Mouse (Mus musculus): ENCODE measurements around the gene Npas3. TPM values are rescaled to one million over a fixed set of nuclear protein-coding genes. Genes with fewer than 3 reads are reported as not detected.

Npas3 gene
- total RNA-seq, 2 experiments from 2014 or later: 0.23 to 0.24 TPM

DNA sequence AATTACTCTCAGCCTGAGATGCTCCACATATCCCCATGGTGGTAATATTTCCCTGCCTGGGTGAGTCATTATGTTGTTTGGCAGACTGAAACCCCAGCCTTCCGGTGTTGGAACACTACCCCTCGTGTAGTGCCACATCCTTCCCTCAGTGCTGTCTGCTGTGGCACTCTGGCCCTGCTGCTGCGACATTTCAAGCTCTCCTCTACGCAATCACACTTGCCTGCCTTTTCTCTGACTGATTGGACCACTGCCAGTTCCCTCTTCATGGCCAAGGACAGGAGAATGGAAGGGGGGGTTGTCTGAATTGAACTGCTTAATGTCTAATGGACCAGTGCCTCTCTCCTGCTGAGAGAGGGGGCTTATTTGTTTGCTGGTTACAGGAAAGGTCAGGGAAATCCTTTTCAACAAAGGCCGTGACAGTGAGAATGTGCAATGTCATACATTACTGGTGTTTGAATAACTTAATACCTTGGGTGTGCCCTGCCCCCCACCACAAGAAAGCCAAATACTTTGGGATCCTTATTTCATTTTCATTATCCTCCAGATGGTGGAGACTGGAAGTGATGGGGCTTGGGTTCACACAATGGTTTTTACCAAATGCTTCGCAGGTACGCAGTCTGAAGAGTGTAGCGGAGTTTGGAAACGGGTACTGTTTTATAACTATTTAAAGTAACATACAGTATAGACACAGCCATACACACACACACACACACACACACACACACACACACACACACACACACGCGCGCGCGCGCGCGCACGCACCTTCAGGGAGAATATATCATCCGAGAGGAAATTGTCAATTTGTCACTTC, 339.4 kb downstream of the Npas3 start:
- peak; percentile 51 for DNase-seq

DNA sequence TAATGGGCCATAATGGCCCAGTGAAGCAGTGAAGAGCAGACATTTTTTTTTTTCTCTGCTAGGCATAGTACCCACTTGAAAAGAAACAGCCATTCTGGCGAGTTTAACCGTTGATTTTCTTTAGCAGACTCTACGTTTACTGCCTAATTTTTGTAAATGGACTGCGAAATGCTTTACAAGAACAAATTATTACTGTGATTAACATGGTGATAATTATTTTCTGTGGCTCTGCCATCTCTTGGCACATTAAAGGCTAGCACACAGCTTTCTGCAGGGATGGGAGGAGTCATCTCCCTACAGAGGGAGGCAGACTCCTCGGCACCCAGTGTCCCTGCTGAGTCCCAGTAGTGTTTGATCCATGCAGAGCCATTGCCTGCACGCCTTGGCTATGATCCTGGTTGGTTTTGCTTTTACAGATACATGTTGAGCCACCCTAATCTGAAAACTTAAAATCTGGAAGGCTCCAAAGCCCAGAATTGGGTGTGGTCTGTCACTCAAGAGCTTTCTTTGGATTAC, 341.0 kb downstream of the Npas3 start:
- DNase-seq: no peak

DNA sequence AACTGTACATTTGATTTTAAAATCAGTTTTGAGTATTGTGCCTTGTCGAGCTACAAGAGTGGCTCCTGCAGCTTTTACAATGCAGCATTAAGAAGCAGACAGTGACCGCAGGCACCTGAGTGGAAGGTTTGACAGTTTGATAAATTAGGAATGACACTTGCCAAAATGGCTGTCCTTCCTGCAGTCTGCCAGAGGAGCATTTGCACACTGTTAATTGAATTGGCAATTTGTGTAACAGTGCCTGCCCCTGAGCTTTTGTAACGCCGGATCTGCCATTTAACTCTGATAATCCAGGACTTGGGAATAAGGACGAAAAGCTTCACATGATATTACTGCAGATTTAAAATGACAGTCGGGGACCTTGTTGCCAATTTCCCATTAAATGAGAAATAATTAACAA, 357.2 kb downstream of the Npas3 start:
- DNase-seq: no peak

DNA sequence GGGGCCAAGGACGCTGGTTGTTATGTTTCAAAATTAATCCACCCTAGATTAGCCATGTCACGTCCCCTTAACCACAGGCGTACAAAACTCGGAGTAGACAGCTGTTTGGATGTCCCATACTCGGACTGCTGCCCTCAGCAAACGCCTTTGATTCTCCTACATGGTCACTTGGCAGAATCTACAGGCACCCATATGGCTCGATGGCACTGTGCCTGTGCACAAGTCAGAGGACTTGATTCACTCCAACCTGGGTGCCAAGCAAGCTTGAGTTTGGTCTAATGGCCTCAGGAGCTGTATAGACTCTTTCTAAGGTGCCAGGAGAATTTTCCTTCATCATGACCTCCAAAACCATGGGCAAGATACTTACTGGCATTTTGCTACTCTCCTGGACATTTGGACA, 363.6 kb downstream of the Npas3 start:
- no peak for DNase-seq

DNA sequence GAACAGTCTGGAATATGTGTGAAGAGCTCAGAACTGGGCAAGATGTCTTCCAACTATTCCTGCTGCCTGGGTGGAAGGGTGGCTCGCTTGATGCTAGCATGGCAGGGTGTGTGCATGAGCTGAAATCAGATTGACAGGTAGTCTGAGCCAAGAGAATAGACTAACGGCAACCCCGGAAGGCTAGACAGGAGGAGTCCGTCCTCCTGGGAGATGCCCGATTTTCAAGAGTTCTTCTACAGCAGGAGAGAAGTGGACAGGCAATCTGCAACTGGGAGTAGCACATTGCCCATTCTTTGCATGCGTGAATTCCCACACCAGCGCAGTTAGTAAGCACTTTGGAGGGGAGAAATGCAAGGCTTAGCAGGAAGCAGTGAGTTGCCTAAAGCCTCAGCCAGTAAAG, 372.8 kb downstream of the Npas3 start:
- no peak for DNase-seq

DNA sequence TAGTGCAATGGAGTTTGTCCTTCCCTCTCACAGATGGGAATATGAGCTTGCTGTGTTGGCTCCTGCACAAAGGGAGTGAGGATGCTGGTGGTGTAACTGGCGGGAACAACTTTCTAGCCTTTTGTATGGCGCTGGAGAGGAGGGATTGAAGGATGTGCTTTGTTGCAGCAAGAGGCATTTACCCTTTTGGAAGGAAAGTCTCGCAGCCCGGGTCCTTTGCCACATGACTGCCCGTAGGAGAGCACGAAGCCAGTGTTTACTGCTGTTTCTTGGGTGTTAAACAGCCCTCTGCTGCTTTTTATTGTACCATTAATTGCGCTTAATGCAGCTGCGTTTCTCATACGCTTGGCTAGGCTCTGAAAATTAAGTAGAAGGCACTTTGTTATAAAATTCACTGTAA, 375.3 kb downstream of the Npas3 start:
- no peak for DNase-seq

DNA sequence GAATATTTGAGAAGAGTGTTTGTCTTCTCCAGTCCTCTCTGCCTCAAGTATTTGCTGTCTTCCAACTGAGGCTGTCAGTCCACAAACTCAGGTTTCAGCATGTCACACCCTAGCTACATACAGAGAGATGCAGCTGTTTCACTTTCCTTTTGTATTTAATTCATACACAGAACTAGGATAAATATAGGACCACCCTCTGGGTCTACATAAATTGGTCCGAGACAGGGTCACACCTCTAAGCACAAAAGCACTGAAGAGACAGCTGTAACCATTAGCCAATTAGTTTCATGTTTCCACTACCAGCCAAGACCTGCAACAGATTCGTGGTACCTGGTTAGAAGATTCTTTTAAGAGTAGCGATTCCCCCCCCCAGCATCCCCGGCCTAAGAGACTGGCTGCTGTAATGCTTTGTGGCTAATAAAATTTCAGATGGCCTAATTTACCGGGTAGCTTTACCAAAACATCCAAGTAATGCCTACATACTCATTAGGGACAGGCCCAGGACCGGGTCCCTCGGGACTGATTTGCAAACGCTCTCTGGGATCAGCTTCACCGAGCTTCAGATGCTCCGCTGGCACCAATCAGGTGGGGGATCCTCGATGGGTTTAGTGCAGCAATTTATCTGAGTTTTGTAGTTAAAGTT, 376.0 kb downstream of the Npas3 start:
- DNase-seq: no peak

DNA sequence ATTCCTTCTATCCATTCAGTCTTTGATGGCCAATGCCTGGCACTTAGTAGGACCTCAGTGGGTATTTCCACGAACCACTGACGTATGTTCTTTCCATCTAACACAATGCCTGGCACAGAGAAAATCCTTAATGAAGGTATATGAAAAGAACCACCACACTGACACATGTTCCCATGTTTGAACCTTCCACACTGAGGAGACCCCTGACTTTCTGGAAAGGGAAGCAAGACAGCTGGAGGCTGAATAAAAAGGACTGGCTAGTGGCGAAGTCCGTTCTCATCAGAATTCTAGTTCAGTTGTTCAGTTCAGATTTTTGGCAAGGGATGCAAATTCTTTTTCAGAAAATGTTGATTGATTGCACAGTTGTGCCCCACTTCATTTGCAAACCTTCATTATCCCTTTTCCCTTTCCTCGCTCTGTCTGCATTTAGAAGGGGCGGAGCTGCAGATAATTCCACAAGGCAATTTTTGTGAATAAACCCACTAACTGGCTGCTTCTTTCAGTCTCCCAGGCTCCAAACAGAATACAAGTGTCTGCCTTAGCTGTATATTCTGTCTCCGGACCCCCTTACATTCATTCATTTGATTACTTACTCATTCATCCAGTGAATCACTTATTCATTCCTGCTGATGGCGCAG, 381.1 kb downstream of the Npas3 start:
- no peak for DNase-seq

DNA sequence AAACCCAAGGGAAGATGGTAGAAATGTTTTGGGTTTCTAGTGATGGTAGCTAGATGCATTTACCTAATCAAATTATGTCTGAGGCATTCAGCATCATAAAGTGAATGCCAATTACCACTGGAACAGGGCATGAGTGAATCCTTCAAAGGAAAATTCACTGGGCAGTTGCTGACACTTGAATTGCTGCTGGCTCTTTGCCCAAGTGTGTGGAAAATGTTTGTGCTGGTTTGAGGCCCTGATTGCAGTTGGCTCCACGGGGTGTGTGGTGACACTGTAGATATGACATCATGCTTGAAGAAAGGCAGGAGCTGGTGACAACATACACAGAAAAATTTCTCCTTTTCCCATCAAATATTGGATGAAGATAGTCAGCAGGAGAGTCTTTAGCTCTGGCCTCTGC, 382.1 kb downstream of the Npas3 start:
- no peak for DNase-seq

DNA sequence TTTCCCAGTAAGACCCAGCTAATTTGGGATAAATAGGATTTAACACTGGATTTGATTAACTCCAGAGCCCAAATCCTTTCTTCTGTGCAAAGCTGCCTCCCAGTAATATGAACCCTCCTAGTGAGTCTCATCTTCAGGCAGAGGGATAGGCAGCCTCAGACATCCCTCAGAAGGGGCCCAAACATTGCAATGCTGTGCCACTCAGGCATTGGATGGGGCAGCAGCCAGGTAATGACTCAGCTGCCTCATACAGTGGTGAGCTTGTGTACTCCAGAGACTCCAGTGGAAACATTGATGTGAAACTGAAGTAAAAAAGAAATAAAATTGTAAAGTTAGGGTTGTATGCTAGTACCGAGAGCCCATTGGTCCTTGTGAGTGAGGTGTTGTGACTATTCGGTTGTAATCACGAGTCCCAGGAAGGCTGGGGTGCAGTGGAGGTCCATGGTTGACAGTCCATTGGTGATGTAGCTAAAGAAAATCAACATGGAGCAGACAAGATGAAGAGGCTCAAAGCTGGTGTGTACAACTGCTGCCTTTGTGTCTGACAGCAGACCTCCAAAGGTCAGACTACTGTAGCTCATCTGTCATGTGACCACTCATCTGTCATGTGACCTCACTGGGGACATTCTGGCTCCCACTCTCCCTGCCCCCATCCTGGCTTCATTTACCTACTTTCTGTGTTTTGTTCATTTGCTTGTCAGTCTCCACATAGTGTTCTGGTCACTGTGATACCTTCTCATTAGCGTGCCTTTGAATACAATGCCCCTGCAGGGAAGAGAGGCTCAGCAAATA, 383.0 kb downstream of the Npas3 start:
- DNase-seq: no peak

DNA sequence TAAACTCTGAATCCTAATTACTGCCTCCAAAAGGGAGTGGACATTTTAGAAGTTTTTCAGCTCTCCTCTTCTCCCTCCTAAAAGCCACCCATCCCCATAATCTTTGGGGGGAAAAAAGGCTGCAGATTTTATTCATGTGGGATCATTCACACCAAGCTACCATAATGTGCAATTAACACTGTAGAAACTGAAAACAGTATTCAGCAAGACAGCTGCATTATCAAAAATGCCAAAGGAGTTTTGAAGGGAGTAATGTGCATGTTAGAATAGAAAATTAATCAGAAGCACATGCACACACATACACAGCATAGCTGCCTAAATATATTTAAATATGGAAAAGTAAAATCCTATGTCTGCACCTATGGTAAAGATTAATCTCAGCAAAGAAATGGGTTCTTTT, 390.1 kb downstream of the Npas3 start:
- no peak for DNase-seq

DNA sequence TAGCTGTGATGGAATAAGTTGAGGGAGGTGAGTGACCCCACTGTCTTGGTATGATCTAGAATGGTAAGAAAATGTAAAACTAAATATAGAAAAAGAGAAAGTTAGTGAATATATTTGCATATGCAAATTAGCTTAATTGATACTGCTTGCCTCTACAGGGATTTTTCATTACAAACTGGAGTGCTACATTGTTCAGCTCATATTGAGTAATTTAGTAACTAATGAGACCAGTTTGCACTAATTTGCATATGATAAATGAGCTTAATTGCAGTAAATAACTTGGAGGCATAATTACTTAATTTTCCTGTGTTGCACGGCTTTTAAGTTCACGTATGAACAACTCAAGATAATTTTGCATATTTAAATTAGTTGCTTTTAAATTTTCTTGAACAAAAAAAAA, 398.8 kb downstream of the Npas3 start:
- DNase-seq: no peak

DNA sequence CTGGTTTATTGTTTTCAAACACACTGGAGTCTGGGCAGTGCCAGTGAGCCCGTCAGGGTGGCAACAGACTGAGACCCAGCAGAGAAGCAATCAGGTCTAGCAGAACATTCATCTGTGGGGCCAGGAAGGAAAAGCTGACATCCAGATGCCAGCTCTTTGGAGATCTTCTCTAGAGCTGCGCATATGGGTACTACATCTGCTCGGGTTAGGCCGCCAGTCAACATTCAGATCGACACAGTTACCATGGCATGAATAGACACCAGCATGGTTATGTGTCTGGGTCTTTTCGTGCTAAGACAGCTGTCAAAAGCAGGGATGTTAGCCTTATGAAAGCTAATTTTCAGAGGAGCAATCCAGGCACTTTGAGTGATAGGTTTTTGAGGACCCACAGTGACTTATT, 407.8 kb downstream of the Npas3 start:
- DNase-seq: no peak

DNA sequence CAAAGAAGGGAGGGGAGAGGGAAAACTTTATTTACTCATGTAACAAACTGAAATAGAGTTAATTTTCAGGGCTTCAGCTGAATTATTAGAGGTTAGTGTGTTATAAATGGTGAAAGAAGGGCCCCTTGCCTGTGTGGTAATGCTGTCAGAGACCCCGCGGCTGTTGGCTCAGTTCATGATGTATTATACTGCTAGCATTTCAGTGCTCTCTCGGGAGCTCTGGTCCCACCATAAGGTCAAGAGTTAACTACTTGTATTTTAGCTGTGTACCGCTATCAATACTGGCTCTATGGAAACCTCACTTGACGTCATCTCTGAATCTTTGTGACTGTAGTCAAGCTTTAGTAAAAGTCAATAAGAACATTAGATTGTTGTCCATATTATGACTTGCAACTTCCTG, 415.6 kb downstream of the Npas3 start:
- no peak for DNase-seq

DNA sequence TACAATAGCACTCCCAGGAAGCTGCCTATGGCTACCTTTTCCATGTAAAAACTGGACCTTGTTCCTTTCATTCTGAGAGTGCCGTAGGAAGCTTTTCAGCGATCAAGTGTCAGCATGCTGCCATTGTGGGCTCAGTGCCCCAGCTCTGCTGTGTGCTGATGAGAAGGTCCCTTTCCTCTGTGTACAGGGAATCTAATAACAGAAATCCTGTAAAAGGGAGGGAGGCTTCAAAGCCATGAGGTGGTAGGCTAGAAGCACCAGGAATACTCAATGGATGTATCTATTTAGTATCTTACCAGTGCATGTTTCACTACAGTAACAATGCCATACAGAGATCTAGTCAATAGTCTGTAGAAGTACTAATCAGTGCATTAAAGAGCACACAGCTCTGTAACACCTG, 423.4 kb downstream of the Npas3 start:
- no peak for DNase-seq

DNA sequence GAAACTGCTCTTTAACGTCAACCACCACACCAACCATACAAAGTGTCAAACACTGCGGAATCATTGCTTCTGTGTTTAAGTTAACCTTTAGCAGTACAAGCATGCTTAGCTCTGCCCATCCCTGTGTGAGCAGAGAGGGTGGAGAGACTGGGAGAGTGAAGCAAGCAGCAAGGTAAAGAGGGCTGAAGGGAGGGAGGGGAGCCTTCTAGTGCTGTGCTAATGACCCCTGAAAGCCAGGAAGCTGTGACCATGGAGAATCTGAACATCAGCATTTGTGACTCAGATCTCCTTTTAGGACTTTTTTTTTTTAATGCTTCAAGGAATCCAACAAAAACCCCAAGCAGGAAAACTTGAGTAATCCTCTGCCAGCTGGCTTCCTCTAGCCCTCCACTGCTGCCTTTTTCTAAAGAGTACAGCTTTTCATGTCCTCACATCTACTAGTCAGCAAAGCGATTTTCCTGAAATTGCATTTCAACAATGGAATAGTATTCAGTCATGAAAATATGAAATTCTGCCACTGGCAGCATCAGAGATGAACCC, 428.7 kb downstream of the Npas3 start:
- DNase-seq: no peak

DNA sequence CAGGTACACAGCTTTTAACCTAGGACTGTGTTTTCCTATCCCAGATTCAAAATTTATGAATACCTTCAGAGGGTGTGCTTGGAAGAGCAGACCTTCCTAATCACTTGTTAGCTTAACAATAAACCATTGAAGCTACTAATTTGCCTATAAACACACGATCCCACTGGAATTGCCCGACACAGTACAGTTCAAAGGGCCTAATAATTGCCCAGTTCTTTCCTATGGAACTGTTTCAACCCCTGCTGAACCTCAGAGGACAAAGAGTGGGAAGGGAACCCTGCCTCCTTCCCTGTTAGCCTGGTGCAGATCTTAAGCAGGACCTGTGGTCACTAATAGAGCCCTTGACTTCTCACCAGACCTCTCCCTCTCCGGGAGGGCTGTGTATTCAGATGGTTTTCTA, 429.7 kb downstream of the Npas3 start:
- no peak for DNase-seq

DNA sequence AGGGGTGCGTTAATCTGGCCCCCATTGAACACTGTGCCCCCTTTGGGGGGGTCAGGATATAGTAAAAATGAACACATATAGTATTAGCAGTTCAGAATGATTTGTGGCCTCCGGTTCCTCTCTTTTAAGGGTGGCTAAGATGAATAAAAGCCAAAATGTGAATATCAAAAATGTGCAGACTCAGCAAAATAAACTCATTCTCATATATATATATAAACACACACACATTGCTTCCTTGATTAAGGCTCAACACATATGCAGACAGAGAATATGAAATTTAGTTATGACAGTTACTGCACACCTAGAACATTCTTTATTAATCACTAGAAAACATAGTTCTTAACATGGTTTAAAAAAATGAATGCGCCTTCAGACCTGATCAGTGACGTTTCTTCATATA, 430.7 kb downstream of the Npas3 start:
- no peak for DNase-seq

DNA sequence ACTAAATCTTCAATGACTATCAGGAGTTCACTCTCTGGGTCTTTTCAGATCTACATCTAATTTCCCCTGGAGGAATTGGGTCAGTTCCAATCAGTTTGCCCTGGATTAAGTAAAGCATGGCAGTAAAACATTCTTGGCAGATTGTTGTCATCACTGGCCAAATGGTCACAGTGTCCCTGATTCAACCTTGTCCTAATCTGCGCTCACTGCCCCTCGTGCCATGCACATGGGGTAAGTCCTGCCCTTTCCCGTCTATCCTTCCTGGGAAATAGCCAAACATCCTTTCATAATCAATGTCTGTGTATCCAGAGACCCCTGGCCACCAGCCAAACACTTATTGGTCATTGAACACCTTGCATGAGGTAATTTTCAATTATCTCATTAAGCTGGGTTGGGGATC, 432.0 kb downstream of the Npas3 start:
- DNase-seq: no peak

DNA sequence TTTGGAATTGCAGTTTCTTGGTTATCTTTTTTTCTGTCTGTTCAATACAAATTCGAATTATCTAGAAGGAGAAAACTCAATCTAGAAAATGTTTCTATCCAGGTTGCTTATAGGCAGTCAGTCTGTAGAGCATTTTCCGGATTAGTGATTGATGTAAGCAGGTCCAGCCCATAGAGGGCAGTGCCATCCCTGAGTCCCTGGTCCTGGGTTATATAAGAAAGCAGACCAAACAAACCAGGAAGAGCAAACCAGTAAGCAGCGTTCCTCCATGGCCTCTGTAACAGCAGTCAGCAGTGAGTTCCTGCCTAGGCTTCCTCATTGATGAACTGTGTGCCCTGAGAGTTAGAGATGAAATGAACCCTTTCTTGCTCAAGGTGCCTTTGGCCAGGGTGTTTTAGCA, 433.6 kb downstream of the Npas3 start:
- DNase-seq: no peak

DNA sequence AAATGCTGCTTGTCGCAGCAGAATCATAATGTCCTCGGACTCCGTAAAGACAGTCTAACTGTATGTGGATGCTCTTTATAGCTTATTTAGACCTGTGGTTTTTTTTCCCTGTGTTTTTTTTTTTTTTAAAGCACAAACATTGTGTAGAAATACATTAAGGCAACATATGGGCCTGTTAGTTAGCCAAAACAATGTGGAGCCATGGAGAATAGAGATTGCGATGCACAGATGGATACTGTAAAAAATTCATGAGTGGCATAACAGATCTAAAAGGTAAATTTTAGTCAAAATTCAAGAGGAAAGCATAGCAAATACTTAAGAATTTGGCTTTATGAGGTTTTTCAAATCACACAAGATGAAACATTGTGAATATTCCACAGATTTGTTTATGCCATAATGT, 444.0 kb downstream of the Npas3 start:
- DNase-seq: no peak

DNA sequence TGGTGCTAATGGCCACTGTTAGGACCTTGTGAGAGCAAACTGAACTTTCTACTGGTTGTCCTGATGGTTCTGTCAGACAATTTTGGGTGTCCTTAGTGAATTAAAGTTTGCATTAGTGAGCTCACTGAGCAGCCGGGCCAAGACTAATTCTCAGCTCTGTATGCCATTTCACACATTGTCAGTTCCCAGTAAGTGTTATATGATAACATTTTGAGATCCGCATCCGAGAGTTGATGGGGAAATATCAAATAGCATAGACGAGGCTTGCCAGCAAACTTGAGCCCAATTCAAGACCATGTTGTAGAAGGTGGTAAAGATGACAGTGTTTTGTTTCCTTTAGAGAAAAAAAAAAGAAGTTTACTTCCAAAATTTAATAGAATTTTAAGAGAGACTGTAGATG, 445.9 kb downstream of the Npas3 start:
- DNase-seq: no peak

Measured in gastrocnemius, postnatal 25 days (tissue).